Mouse (Mus musculus) limb, embryonic 14.5 days (tissue): ENCODE measurements around the gene Ang. TPM values are rescaled to one million over a fixed set of nuclear protein-coding genes. Genes with fewer than 3 reads are reported as not detected.

Experiments
- ATAC-seq: fragments of 200-750 bp; cut with Nextera tagmentation; 2 replicates; pipeline ENCODE4 v1.8.0; 2017; ENCODE audit warnings: low read depth, moderate number of reproducible peaks, moderate TSS enrichment; ENCODE audit not compliant: low FRiP score
- DNase-seq: peaks from one replicate; pipeline ENCODE4 v3.0.0-alpha.2; 2015; ENCODE audit warnings: low spot score
- H3K27ac ChIP-seq: fragments of 300-500 bp; sonication (generic); replicated peaks from 2 replicates; pipeline ENCODE4 v1.5.1; 2014; ENCODE audit warnings: low read depth, mild to moderate bottlenecking, low read length, moderate library complexity, mixed read lengths
- H3K27me3 ChIP-seq: fragments of 300-500 bp; sonication (generic); 2 replicates; pipeline ENCODE4 v1.6.1; 2014; ENCODE audit warnings: low read length, mixed read lengths; ENCODE audit not compliant: control insufficient read depth, insufficient read depth
- H3K36me3 ChIP-seq: fragments of 300-500 bp; sonication (generic); 2 replicates; pipeline ENCODE4 v1.6.1; 2014; ENCODE audit warnings: mild to moderate bottlenecking, low read length, moderate library complexity, mixed read lengths; ENCODE audit not compliant: control insufficient read depth, insufficient read depth
- H3K4me1 ChIP-seq: fragments of 300-500 bp; sonication (generic); 2 replicates; pipeline ENCODE4 v1.6.1; 2014; ENCODE audit warnings: antibody characterized with exemption, low read length, mixed read lengths; ENCODE audit not compliant: control insufficient read depth, insufficient read depth
- H3K4me2 ChIP-seq: fragments of 300-500 bp; sonication (generic); replicated peaks from 2 replicates; pipeline ENCODE4 v1.6.1; 2014; ENCODE audit warnings: low read depth, mild to moderate bottlenecking, low read length, moderate library complexity; ENCODE audit not compliant: severe bottlenecking
- H3K4me3 ChIP-seq: fragments of 300-500 bp; sonication (generic); replicated peaks from 2 replicates; pipeline ENCODE4 v1.5.1; 2014; ENCODE audit warnings: low read length
- H3K9ac ChIP-seq: fragments of 300-500 bp; sonication (generic); 2 replicates; pipeline ENCODE4 v1.6.1; 2014; ENCODE audit warnings: mild to moderate bottlenecking, low read depth, low read length, moderate library complexity; ENCODE audit not compliant: severe bottlenecking
- H3K9me3 ChIP-seq: fragments of 300-500 bp; sonication (generic); 2 replicates; pipeline ENCODE4 v1.6.1; 2016; ENCODE audit warnings: low read length; ENCODE audit not compliant: control insufficient read depth
- POLR2A ChIP-seq: fragments of 200-500 bp; IDR thresholded peaks from 2 replicates; pipeline ENCODE4 v1.8.0; 2012; ENCODE audit warnings: inconsistent platforms, mild to moderate bottlenecking, moderate library complexity, borderline replicate concordance; ENCODE audit not compliant: insufficient read depth, insufficient read length; ENCODE audit errors: extremely low read depth
- WGBS: fragments of 180-500 bp; shearing (Covaris S2); extraction: QIAGEN DNeasy Blood & Tissue Kit; methylation state at CpG from one replicate; pipeline ENCODE4 v1.1.7; 2014; 5-methylcytosine and 5-hydroxymethylcytosine counted together
- polyA plus RNA-seq, 2 experiments: library from polyadenylated mRNA; depleted of rRNA in 1 of 2; stranded (reverse) in 1 of 2; unstranded in 1 of 2; fragments of >200 nt; fragmentation: Nextera tagmentation in 1 of 2; extraction: Ambion mirVana in 1 of 2; gene quantifications; 2 replicates each; pipeline versions ENCODE4 v1.2.1 to v1.2.3; 2012 to 2014

Ang gene
- polyA plus RNA-seq, 2 experiments, result 7.3 to 13.6 TPM

DNA sequence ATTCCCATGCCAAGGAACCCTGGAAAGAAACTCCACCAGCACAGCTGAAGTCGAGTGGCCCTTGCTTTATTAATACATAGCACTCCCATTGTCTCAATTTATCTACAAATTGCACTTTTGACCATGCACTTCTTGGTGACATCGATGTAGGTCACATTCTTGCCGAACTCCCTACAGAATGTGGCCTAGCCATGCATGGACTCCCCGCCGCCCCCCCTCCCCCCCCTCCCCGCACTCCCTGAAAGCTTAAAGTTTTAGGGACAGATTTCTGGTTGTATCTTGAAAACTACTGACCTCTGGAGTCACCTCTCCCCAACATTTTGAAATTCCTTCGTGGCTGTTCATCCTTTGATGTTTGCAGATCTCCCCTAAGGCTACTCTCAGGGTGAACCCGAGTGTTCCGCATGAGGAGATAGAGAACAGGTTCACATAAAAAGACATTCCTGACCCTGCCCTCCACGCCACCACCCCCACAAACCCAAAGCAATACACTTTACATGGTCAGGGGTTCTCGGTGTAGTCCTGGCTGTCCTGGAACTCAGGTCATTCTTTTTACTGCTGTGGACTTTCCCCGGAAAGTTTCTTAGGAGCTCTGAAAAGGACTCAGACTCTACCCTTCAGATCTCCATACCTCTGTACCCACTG, 23.1 kb downstream of the Ang start, which contains the start of gene Eddm3b:
Gene Eddm3b (plus strand): TSS at position 511 of the 645 bp plus-strand sequence.
- Histone ChIP-seq H3K9me3 (no peaks in the 10 kb centered on the region), H3K9ac (no peak within 1 kb of the TSS), H3K4me2 (no peak within 1 kb of the TSS), H3K27me3 (no peaks in the 10 kb centered on the region), H3K4me1 (no peaks in the 10 kb centered on the region), H3K27ac (no peak within 1 kb of the TSS), H3K4me3 (no peak within 1 kb of the TSS), H3K36me3 (no peaks in the 10 kb centered on the region)
- no peak for TF ChIP-seq POLR2A
- 51% methylated on average over 12 of the region's 12 CpGs for WGBS
- ATAC-seq, result no peak
- DNase-seq, result no peak

DNA sequence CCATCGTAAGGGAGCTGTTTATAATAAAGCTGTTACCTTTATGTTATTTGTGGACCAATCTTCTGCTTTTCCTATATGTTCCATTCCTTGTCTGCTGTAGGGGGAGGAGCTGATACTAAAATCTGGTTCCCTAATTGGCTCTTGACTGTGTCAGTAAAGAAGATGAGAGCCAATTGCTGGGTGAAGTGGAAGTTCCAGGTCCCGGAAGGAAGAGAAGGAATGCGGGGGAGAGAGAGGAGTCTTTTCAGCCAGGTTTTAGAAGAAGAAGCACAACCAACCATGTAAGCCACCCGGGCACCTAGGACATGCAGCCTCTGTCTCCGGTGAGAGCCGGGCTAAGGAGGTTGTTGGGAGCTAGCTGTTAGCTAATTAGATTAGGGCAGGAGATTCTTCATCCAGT, 34.7 kb downstream of the Ang start:
- DNase-seq, result no peak
- H3K4me1 ChIP-seq, result no peaks in the 10 kb centered on the region
- H3K9me3 ChIP-seq, result no peaks in the 10 kb centered on the region
- no peak overlapping the region for H3K27ac ChIP-seq
- no peak for ATAC-seq
- no peak overlapping the region for H3K4me2 ChIP-seq
- H3K36me3 ChIP-seq, result no peaks in the 10 kb centered on the region
- H3K4me3 ChIP-seq, result no peak overlapping the region
- H3K9ac ChIP-seq, result no peak overlapping the region
- H3K27me3 ChIP-seq, result no peaks in the 10 kb centered on the region
- TF ChIP-seq POLR2A, result no peak
- 80% methylated on average over 6 of the region's 6 CpGs for WGBS

DNA sequence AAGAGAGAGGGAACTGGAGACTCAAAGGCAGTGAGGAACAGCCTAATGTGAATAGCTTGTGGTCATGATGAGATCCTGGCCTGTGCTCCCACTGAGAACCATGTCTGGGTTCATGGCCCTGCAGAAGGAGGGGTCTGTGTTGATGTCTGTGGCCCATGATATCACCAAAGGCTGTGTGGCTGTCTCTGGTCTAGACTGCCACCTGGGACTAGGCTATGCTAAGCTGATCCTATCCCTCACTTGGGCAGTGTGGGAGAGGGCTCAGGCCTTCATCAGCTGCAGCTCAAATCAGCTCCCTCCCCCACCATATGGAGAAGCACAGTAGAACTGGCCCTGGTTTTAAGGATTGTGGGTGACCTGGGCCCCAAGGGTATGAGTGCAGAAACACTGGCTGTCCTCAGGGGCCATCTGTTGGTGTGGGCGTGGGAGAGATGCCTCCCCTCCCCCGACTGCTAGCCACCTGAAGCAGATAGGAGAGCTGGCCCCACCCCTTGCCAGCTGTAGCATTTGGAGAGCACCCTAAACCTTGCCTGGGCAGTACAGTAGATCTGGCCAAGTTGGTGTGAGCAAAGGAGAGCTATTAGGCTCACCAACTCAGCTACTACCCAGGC, 36.8 kb downstream of the Ang start:
- ATAC-seq, result no peak
- 23% methylated on average over 2 of the region's 2 CpGs for WGBS
- no peaks in the 10 kb centered on the region for H3K36me3 ChIP-seq

GRCm38 (mm10) chr14:51128775-51129623, 38.0 kb downstream of the Ang start:
- ATAC-seq (no peak), DNase-seq (no peak)
- H3K36me3 ChIP-seq, result no peaks in the 10 kb centered on the region
- H3K27me3 ChIP-seq, result no peaks in the 10 kb centered on the region
- TF ChIP-seq POLR2A, result no peak
- H3K27ac ChIP-seq, result no peak overlapping the region
- no peaks in the 10 kb centered on the region for H3K9me3 ChIP-seq
- H3K4me3 ChIP-seq, result no peak overlapping the region
- no peak overlapping the region for H3K4me2 ChIP-seq
- 82% methylated on average over 9 of the region's 9 CpGs for WGBS
- H3K9ac ChIP-seq, result no peak overlapping the region
- H3K4me1 ChIP-seq, result no peaks in the 10 kb centered on the region

More for the DNA sequence above, 36.8 kb downstream of the Ang start:
- no peaks in the 10 kb centered on the region for H3K27me3 ChIP-seq
- no peak overlapping the region for H3K9ac ChIP-seq
- DNase-seq, result no peak
- no peaks in the 10 kb centered on the region for H3K4me1 ChIP-seq
- no peak overlapping the region for H3K4me2 ChIP-seq
- no peaks in the 10 kb centered on the region for H3K9me3 ChIP-seq
- H3K4me3 ChIP-seq, result no peak overlapping the region
- TF ChIP-seq POLR2A, result no peak
- H3K27ac ChIP-seq, result no peak overlapping the region

- H3K9me3 ChIP-seq, result no peaks in the 10 kb centered on the region
- no peak for ATAC-seq
- no peak overlapping the region for H3K27ac ChIP-seq
- H3K27me3 ChIP-seq, result no peaks in the 10 kb centered on the region
- DNase-seq, result no peak
- 69% methylated on average over 4 of the region's 4 CpGs for whole genome bisulfite sequencing
- no peak overlapping the region for H3K4me3 ChIP-seq
- H3K4me2 ChIP-seq, result no peak overlapping the region
- H3K9ac ChIP-seq, result no peak overlapping the region
- no peaks in the 10 kb centered on the region for H3K36me3 ChIP-seq
- H3K4me1 ChIP-seq, result no peaks in the 10 kb centered on the region
- no peak for TF ChIP-seq POLR2A
Measured at GRCm38 (mm10) chr14:51129624-51129975, 38.6 kb downstream of the Ang start.
